Mouse (Mus musculus) gastrocnemius, postnatal 4 days (tissue): ENCODE data around the gene Zfc3h1. TPM values are rescaled to one million over a fixed set of nuclear protein-coding genes. Genes with fewer than 3 reads are reported as not detected.

Source experiments
- DNase-seq, 2 experiments: peaks; one replicate each; pipeline ENCODE4 v3.0.0; 2021 to 2022; ENCODE audit warnings: low spot score in 2 of 2, mixed read lengths in 2 of 2
- total RNA-seq, 2 experiments: library from RNA; stranded (reverse); gene quantifications; 2 replicates each; pipeline ENCODE4 v1.2.3; 2021

The Zfc3h1 gene
- total RNA-seq, 2 experiments from 2014 or later, result 23.0 to 28.3 TPM

DNA sequence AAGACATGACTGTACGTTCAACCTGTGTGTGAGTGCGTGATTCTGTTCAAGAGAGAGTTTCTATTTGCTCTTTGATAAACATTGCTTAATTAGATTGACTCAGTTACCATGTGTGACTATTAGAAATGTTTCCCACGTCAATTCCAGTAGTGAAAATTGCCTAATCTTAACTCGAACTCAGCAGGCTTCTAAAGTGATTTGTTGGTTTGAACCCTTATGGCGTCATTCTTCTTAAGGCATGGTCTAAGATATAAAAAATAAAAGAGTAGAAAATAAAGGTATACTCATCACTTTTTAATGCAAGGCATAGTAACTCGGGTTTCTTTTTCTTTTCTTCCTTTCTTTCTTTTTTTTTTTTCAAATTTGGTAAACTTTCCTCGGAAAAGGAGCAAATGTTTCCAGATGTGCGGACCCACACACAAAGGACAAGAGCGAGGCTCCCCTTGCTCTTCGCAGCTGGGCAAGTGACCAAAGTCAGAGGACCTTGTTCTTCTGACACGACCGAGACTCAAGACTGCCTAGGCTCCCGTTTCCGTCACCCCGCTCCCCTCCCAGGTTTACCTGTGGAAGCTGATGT is 1.0 kb upstream of the Zfc3h1 start:
- DNase-seq, result no peak

DNA sequence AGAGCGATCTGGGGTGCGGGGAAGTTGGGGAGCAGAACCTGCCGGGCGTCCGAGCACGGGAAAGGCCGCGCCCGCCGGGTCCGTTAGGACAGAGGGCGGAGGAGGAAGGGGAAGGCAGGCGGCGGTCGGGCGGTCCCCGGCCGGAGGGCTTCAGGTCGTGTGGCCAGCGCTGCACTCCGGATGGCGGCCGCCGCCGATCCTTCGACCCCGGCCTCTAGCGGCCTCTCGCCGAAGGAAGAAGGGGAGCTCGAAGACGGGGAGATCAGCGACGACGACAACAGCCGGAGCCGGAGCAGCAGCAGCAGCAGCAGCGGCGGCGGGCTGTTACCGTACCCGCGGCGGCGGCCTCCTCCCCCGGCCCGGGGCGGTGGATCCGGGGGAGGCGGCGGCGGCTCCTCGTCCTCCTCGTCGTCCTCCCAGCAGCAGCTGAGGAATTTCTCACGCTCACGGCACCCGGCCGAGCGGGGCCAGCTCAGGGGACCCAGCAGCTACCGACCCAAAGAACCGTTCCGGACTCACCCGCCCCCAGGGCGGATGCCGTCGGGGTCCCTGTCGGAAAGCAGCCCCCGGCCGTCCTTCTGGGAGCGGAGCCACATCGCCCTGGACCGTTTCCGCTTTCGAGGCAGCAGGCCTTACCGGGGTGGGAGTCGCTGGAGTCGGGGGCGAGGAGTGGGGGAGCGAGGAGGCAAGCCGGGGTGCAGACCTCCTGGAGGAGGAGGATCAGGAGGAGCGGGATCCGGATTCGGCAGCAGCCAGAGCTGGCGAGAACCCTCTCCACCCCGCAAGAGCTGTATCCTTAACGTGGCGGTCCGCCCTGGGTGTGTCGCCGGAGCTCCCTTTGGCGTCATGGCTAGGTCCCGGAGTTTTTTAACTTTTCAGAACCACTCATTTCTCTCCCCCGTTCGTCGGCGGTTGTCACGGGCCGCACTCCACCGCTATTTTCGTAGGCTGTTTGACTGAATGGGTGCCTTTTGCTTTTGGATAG is 551 bp downstream of the Zfc3h1 start:
- DNase-seq, result peak; percentile 53 to 70

DNA sequence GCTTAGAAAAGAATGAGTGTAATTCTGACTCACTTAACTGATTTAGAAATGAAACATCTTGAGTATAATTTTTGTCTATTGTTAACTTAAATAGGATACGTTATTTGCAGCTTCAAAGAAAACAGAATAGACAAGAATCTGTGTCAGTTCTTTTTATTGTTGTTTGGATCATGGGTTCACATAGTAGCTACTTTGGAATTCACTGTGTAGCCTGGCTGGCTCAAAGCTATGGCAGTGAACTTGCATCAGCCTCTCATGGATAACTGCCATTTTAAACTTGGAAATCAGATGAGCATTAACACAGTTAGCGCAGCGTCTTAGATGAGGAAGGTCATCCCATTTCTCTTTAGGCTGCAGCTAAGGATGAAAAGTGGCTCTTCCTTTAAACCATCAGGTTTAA is 3.1 kb downstream of the Zfc3h1 start:
- DNase-seq, result no peak

DNA sequence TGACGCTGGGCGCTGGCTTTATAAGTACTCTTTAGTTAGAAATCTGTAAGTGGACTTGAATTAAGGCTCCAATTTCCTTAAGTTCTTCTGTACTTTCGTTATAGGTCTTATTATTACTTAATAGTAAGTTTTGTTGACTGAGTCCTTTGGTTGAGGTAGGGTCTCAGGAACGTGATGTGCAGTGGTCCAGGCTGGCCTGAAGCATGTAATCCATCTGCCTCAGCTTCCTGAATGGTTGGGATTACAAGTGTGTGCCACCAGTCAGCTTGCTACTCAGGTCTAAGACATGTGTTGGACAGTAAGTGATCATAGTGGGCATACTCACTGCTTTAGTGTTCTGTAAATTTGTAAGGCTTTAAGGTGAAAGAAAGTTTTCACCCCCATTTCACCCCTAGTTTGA is 6.3 kb downstream of the Zfc3h1 start:
- DNase-seq, result no peak

- no peak for DNase-seq
Observed at GRCm38 (mm10) chr10:115391896-115392295, 7.1 kb downstream of the Zfc3h1 start.

DNA sequence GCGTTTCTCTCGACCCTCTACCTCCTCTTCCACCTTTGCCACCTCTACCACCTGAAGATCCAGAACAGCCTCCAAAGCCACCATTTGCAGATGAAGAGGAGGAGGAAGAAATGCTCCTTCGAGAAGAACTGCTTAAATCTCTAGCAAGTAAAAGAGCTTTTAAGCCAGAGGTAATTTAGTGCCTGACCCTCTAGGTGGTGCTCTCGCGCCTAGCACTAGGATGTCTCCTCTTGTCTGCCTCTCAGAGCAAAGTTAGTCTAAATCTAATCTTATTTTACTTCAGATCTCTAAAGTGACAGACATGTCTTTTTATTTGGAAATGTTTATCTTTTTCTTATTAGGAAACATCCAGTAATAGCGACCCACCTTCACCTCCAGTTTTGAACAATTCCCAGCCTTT is 21.6 kb downstream of the Zfc3h1 start:
- DNase-seq, result peak in 1 of 2 experiments; percentile 46

GRCm38 (mm10) chr10:115413496-115413895 is 28.7 kb downstream of the Zfc3h1 start:
- no peak for DNase-seq

GRCm38 (mm10) chr10:115414056-115414455 is 29.3 kb downstream of the Zfc3h1 start:
- no peak for DNase-seq

GRCm38 (mm10) chr10:115421976-115422375 is 37.2 kb downstream of the Zfc3h1 start:
- no peak for DNase-seq

DNA sequence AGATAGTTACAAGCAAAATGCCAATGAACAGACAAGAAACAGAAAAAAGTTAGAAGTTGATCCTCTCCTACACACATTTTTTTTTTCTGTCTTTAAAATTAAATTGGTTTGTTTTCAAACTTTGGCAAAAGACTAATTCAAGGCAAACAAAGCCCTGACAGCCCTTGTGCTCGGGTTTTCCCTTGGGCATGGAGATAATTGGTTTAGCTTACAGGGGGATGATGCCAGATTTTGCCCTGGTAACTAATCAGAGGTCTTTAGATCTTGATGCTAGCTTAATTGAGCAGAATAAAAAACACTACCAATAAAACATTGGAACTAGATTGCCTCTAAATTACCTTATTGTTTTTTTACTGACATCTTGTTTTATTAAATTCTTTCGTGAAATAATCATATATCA is 40.6 kb downstream of the Zfc3h1 start:
- DNase-seq, result no peak

- DNase-seq, result no peak
Observed at GRCm38 (mm10) chr10:115437286-115437685, 52.5 kb downstream of the Zfc3h1 start.

DNA sequence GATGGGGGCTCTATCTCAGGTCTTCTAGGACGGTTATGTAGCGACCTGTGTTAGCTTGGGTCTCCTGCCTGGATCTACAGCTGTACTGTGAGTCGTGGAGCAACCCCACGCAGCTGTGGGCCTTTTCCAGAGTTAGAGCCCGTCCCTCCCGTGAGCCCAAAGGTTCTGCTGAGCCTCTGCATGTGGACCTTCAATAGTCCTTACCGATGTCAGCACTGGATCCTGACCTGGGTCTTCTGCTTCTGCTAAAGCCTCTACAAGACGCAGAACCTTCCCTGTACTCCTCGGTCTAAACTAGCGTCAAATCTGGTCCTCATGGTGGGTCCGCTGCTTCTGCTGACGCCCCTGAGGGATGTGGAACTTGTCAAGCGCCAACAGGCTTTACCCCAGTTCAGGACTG is 63.9 kb downstream of the Zfc3h1 start:
- DNase-seq, result no peak

DNA sequence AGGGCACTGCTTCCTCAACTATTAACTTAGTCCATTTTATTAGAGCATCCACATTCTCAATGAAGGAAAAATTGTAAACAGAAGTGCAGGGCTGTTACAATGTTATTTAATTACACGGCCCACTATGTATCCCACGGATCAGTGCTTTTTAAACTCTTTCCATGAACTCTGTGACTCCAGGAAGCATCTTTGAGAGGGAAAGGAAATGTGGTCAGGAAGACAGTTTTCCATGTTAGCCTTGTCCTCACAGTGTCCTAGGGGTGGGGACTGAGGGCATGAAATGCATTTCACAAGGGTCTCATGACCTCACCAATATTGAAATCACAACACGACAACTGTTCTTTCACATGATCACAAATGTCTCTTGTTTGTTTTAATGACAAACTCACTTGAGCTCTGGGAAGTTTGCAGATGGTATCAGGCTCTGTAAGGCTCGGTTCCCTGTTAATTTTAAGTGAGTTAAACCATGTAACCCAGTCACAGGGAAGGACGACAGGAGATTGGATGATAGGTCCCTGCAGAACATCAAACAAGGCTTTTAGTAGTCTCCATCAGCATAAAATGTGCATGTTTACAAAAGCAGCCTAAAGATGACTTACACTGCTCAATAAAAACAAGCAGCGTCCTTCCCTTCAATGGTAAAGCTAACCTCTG is 72.7 kb downstream of the Zfc3h1 start:
- DNase-seq, result no peak

DNA sequence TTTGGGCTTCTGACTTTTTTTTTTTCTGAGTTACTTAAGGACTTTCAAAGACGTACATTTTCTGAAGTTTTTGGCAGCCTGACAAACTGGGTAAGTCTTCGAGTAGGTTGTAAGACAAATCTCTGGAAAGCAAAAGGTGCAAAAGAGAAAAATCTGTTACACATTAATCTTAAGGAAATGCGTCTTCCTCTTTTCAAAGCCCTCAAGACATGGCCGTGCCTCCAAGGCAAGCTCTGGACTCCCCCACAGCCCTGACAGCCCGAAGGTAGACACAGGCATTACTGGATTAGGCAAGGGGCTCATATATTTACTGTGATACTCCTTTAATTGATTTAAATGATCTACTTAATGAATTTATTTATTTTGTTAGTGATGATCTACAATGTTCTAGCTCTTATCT is 77.9 kb downstream of the Zfc3h1 start:
- DNase-seq, result no peak

DNA sequence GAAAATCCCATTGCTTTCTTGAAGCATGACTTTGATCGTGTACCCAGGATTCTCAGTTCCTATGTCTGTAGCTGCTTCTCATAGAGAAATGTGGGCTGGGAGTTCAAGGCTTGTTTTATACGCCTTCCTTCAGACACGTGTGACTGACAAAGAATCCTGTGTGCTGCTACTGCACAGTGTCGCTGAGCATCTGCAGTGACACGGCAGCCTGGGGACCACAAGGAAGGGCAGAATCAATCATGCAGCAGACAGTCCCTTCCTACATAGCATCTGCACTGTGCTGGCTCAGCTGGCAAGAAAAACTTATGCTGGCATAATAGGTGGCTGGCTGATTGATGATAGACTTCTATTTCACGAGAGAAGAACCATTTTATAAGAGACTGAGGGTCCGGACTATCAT is 80.3 kb downstream of the Zfc3h1 start:
- no peak for DNase-seq

DNA sequence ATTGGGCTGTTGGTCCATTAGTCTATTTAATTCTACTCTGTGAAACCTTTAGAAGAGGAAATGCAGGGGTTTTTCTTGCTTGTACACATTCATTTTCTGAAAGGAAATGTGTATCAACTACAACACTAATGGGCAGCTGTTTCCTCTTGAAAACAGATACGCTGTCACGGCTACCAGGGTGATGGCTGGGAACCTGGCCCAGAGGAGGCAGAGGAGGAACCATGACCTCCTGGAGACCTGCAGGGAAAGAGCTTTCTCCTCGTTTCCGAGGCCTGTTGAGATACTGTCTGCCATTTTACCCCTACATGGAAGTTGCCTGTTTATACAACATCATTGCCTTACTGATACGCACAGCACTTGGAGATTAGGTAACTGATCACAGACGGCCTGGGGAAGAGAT is 81.0 kb downstream of the Zfc3h1 start:
- DNase-seq, result no peak

DNA sequence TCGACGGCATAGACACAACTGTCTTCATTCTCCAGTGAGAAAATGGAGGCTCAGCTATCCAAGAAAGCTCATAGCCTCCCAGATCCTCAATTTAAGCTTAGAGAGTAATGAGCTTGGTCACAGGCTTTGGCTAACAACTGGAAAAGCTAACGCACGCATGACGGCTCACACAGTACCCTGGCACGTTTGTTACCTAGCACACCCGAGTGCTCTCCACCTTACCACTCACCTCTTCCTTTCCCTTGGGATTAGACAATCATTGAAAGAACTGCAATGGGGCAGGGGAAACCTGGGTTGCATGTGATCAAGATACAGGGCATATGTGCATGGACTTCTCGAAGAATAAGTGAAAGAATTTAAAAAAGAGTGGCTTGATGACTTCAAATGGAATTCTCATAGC is 83.2 kb downstream of the Zfc3h1 start:
- no peak for DNase-seq

DNA sequence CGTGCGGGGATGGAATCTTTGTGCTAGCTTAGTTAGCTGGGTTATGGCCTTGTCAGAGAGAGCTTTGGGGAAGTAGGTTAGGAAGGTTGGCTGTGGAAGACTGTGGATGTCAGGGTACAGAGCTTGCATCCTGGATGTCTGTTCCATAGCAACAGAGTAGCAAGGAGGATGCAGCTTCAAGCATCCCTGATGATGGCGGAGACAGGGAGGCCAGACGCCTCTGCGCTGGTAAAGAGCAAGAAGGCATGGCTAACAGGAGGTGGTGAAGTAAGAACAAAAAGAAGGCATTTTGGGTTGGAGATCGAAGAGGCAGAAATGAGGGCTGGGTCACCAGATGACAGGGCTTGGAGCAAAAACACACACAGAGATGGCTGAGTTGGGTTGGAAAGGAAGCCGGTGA is 83.9 kb downstream of the Zfc3h1 start:
- DNase-seq, result no peak

GRCm38 (mm10) chr10:115469040-115469439 is 84.3 kb downstream of the Zfc3h1 start:
- no peak for DNase-seq

DNA sequence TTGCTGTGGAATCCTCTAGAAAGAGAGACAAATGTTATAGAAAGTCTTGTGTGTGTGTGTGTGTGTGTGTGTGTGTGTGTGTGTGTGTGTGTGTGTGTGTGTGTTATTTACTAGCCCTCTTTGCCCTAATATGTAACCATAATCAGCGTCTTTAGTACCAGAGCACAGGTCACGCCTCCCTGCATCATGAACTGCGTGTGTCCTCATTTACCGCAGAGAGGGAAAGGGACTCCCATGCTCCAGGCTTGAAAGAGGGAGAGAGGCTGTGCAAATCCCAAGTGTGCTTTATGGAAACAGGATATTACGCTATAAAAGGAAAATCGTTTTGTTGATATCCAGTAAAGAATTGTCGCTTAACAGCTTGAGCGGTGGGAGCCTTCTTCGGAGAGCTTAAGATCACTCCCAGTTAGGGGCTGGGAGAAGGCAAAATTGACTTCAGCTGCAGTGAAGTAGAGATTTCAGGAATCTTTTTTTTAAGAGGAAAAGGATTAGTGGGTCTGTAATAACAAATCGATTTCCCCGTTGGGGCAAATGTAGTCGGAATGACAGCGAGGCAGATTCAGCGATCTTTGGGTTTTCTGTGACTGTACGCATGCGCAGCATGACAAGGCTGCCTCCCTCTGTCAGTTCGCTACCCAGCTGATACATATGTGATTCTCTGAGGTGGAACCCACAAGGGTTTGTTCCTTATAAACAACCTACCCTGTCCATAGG is 86.0 kb downstream of the Zfc3h1 start:
- DNase-seq, result no peak

DNA sequence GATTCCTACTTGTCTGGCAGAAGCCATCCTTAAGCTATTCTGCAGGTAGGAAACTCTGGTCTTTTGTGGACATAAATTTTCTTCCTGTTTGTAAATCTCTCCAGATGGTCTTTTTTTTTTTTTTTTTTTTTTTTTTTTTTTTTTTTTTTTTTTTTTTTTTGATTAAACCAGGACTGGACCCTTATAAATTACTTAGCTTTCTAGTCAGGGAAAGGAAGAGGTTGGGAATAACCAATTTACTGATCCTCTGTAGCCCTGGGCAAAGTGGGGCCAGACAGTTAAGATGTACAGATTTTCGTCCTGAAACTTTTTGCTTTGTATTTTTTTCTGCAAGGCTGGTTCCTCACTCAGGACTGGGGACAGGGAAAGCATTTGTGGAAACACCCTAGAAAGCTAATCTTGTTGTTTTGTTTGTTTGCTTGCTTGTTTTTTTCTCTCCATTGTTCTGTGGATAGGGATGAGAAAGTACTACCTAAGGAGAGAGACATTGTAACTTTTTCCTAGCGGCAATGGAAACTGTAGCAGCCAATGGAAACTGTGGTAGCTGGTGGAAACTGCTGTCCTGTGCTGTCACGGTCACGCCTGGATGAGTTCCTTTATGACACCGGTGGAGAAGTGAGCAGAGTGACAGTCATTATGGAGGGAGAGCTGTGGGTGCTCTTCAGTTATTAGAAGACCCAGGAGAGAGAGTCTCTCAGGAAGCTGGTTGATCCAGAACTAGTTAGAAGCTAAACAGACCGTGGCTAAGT is 88.6 kb downstream of the Zfc3h1 start:
- DNase-seq, result no peak
